Mouse (Mus musculus) heart, adult 2 months (tissue): Measurements from ENCODE around the gene Nudt3. TPM values are rescaled to one million over a fixed set of nuclear protein-coding genes. Genes with fewer than 3 reads are reported as not detected.

ENCODE experiments used
- DNase-seq, 2 experiments: peaks; one replicate each; pipeline ENCODE4 v3.0.0; 2021
- H3K27ac ChIP-seq: fragments of 200-600 bp; 2 replicates; pipeline ENCODE4 v1.8.1; 2022
- H3K27me3 ChIP-seq: fragments of 200-500 bp; 2 replicates; pipeline ENCODE4 v1.6.1; 2012; ENCODE audit warnings: mild to moderate bottlenecking, low read length, inconsistent platforms, mixed read lengths; ENCODE audit not compliant: control insufficient read depth, insufficient read depth
- H3K36me3 ChIP-seq: fragments of 200-500 bp; 2 replicates; pipeline ENCODE4 v1.6.1; 2012; ENCODE audit warnings: low read length, inconsistent platforms; ENCODE audit not compliant: control insufficient read depth, insufficient read depth
- H3K4me1 ChIP-seq: fragments of 200-500 bp; 2 replicates; pipeline ENCODE4 v1.6.1; 2011; ENCODE audit warnings: low read length; ENCODE audit not compliant: control insufficient read depth, insufficient read depth
- H3K4me3 ChIP-seq: fragments of 200-600 bp; 2 replicates; pipeline ENCODE4 v1.8.1; 2022
- H3K79me2 ChIP-seq: fragments of 200-500 bp; replicated peaks from 2 replicates; pipeline ENCODE4 v1.6.1; 2012; ENCODE audit warnings: mild to moderate bottlenecking, inconsistent platforms, low read length, moderate library complexity, mixed read lengths; ENCODE audit not compliant: control insufficient read depth, insufficient read depth
- H3K9ac ChIP-seq: fragments of 200-500 bp; 2 replicates; pipeline ENCODE4 v1.6.1; 2012; ENCODE audit warnings: low read depth, mild to moderate bottlenecking, control low read depth, inconsistent platforms, low read length, mixed read lengths
- CTCF ChIP-seq: fragments of 200-600 bp; IDR thresholded peaks from 2 replicates; pipeline ENCODE4 v1.8.1; 2022; ENCODE audit warnings: antibody characterized with exemption, mild to moderate bottlenecking, moderate library complexity
- EP300 ChIP-seq: fragments of 200-500 bp; IDR thresholded peaks from 2 replicates; pipeline ENCODE4 v1.6.1; 2011; ENCODE audit warnings: low read depth, low read length, control low read depth; ENCODE audit not compliant: insufficient read depth
- POLR2A ChIP-seq: fragments of 200-500 bp; IDR thresholded peaks from 2 replicates; pipeline ENCODE4 v1.6.1; 2011; ENCODE audit warnings: mild to moderate bottlenecking, low read depth, low read length, control low read depth; ENCODE audit not compliant: insufficient read depth
- WGBS: fragments of 180-500 bp; shearing (Covaris S2); methylation state at CpG from one replicate; pipeline ENCODE4 v1.1.7; 2018; 5-methylcytosine and 5-hydroxymethylcytosine counted together
- intact Hi-C: fragments of 180-260 bp; cut with DNase I; formaldehyde crosslinking; loops from one replicate; pipeline ENCODE4 v1.15.1; 2025
- polyA plus RNA-seq: library from polyadenylated mRNA; depleted of rRNA; stranded (reverse); fragments of >200 nt; gene quantifications from 2 replicates; pipeline ENCODE4 v1.2.3, GENCODE M21; 2012
- total RNA-seq, 2 experiments: library from RNA; stranded (reverse); gene quantifications; 2 replicates each; pipeline ENCODE4 v1.2.3; 2021

Gene Nudt3
- total and polyA plus RNA-seq, 3 experiments, result 143 to 346 (median 330) TPM

DNA sequence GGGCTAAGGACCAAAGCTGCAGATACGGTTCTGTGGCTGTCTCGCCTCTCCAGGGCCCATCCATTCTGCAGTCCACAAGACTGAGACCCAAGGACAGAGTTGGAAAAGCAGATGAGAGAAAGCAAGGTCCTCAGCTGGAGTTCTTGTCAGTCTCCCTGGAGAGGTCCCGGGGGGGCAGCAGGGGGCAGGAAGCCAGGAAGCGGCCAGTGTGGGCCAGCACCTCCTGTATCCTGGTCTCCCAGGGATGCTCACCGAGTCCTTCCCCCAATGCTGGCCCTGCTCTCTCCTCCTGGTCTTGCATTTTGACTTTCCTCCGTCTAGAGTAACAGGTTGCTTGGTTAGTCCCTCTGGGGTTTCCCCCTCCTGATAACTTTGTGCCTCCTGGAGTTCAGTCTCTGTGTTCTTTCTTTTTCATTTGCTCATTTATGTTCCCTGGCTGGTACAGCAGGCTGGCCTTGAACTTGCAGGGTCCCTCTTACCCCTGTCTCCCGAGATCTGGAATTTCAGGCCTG lies 76.7 kb downstream of the Nudt3 start:
- Histone ChIP-seq H3K27ac (no peak overlapping the region), H3K4me3 (no peak overlapping the region), H3K79me2 (no peaks in the 10 kb centered on the region), H3K36me3 (no peaks in the 10 kb centered on the region), H3K27me3 (no peaks in the 10 kb centered on the region), H3K9ac (no peak overlapping the region), H3K4me1 (no peaks in the 10 kb centered on the region)
- intact Hi-C loops, result loop anchor here (5.0 kb wide), 1 partner anchor 216 kb away; no protein-coding TSS in a partner anchor
- DNase-seq, result no peak
- TF ChIP-seq EP300 (no peak), CTCF (no peak), POLR2A (no peak)
- 49% methylated on average over 7 of the region's 7 CpGs for WGBS

DNA sequence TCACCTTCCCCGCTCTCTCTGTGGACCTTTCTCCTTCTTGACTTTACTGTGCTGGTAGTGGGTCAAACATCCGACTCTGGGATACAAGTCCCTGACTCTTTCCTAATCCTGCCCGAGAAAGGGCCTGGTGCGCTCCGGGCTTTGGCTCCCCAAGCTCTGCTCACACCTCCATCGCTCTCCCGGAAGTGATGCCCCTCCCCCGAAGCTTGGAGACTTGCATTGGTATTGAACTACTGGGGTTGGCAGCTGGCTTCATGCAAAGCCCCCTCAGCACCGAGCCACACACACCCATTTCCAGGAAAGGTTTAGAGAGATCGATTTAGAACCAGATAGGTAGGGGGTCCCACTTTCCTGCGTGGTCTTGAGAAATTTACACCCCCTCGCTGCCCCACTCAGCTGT lies 77.3 kb downstream of the Nudt3 start:
- H3K79me2 ChIP-seq, result no peaks in the 10 kb centered on the region
- 53% methylated on average over 12 of the region's 12 CpGs for WGBS
- TF ChIP-seq CTCF (no peak), EP300 (no peak), POLR2A (no peak)
- H3K27ac ChIP-seq, result no peak overlapping the region
- no peaks in the 10 kb centered on the region for H3K4me1 ChIP-seq
- no peaks in the 10 kb centered on the region for H3K36me3 ChIP-seq
- H3K4me3 ChIP-seq, result no peak overlapping the region
- no peak overlapping the region for H3K9ac ChIP-seq
- DNase-seq, result no peak
- H3K27me3 ChIP-seq, result no peaks in the 10 kb centered on the region
- intact Hi-C loops, result loop anchor here (5.0 kb wide), 1 partner anchor 216 kb away; no protein-coding TSS in a partner anchor

DNA sequence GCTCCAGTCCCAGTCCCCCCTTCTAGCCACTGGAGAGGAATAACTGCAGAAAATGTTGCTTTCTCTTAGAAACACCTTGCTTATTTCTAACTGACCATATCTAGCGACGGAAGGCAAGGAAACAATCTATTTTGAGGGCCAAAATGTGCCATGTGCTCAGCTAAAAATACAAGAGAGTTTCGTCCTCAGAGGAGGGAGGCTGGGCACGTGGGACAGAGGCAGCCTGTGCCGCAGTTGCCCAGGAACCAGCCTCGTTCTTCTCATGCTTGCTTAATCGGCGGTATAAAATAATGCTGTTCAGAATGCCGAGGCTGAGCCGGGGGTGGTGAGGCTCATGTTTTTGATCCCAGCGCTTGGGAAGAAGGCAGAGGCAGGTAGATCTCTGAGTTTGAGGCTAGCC lies 78.7 kb downstream of the Nudt3 start:
- Histone ChIP-seq H3K4me3 (no peak overlapping the region), H3K79me2 (no peaks in the 10 kb centered on the region), H3K27me3 (no peaks in the 10 kb centered on the region), H3K9ac (no peak overlapping the region), H3K27ac (no peak overlapping the region), H3K4me1 (no peaks in the 10 kb centered on the region), H3K36me3 (no peaks in the 10 kb centered on the region)
- TF ChIP-seq EP300, result no peak
- TF ChIP-seq CTCF, result no peak
- no peak for TF ChIP-seq POLR2A
- intact Hi-C loops, result no loop called here
- DNase-seq, result no peak
- WGBS, result 63% methylated on average over 11 of the region's 11 CpGs

DNA sequence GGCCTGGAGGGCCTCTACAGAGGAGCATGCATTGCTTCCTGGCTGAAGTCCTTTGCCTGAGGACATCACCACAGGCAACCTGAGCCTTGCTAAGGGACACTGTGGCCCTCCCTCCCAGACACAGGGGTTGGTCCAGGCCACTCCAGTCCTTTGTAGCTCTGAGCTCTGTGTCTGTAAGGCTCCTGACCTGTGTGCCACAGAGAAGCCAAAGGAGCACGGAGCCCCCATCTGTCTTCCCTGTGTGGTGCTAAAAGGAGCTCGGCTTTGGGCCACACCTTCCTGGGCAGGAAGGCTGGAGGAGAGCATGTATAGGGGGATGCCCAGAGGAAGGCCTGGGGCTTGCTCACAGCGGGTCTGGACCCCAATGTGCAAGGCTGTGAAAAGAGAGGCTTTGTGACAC lies 81.3 kb downstream of the Nudt3 start:
- no peak overlapping the region for H3K4me3 ChIP-seq
- no peak for DNase-seq
- no peak overlapping the region for H3K27ac ChIP-seq
- H3K9ac ChIP-seq, result no peak overlapping the region
- TF ChIP-seq CTCF, result no peak
- TF ChIP-seq POLR2A, result no peak
- TF ChIP-seq EP300, result no peak
- no peaks in the 10 kb centered on the region for H3K79me2 ChIP-seq
- intact Hi-C loops, result no loop called here
- no peaks in the 10 kb centered on the region for H3K27me3 ChIP-seq
- WGBS, result 92% methylated on average over 3 of the region's 3 CpGs
- no peaks in the 10 kb centered on the region for H3K36me3 ChIP-seq
- H3K4me1 ChIP-seq, result no peaks in the 10 kb centered on the region

DNA sequence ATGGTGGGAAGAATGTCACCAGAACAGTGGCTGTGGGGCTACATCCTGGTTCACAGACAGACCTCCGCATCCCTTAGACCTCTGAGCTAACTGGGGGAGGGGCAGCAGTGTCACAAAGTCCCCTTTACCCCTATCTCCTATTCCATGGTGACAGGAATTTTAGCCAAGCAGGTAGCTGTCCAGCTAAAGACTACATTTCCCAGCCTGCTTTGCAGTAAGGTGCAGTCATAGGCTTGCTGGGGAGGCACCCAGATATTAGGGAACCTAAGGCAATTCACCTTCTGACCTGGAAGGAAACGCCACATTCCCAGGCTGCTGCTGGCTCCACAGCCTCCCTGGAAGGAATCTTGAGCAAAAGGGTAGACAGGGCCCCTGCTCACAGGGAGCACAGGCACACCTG lies 82.0 kb downstream of the Nudt3 start:
- no peak overlapping the region for H3K27ac ChIP-seq
- no peak overlapping the region for H3K4me3 ChIP-seq
- H3K4me1 ChIP-seq, result no peaks in the 10 kb centered on the region
- H3K27me3 ChIP-seq, result no peaks in the 10 kb centered on the region
- H3K36me3 ChIP-seq, result no peaks in the 10 kb centered on the region
- intact Hi-C loops, result no loop called here
- TF ChIP-seq CTCF (no peak), EP300 (no peak)
- H3K79me2 ChIP-seq, result no peaks in the 10 kb centered on the region
- no peak overlapping the region for H3K9ac ChIP-seq
- DNase-seq, result no peak
- WGBS, result 65% methylated on average over 2 of the region's 2 CpGs

DNA sequence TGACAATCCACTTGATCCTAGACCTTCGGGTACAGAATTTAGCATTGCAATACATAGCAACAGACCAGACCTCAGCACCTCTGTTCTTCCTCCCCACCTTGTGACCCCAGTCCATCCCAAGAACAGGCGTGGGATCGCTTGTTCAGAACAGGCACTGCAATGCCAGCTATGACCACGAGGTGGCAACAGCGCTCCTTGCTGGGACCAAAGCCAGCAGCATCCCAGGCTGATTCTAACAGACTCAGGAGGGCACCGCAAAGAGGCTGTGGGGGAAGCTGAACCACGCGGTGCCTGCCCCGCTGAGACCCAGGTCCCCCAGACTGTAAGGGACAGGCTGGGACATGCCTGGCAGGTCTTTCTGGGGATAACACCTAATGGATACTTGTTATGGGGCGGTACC lies 88.6 kb downstream of the Nudt3 start:
- Histone ChIP-seq H3K4me3 (no peak overlapping the region), H3K27ac (no peak overlapping the region), H3K27me3 (no peaks in the 10 kb centered on the region), H3K79me2 (no peaks in the 10 kb centered on the region), H3K36me3 (no peaks in the 10 kb centered on the region), H3K9ac (no peak overlapping the region), H3K4me1 (no peaks in the 10 kb centered on the region)
- peak; percentile 93 for TF ChIP-seq EP300
- no peak; the same call in 1 of the 2 replicates for TF ChIP-seq CTCF
- WGBS, result 3% methylated on average over 10 of the region's 10 CpGs
- intact Hi-C loops, result loop anchor here (2.0 kb wide), 2 partner anchors 30 to 94 kb away; partner anchors contain the start of gene AI413582
- peak; percentile 82 to 93 for DNase-seq
